Mouse (Mus musculus): Measurements from ENCODE around the gene Abr. TPM values are rescaled to one million over a fixed set of nuclear protein-coding genes. Genes with fewer than 3 reads are reported as not detected.

Abr gene
- polyA plus RNA-seq, 1 experiment from 2014 or later: 93.5 TPM

DNA sequence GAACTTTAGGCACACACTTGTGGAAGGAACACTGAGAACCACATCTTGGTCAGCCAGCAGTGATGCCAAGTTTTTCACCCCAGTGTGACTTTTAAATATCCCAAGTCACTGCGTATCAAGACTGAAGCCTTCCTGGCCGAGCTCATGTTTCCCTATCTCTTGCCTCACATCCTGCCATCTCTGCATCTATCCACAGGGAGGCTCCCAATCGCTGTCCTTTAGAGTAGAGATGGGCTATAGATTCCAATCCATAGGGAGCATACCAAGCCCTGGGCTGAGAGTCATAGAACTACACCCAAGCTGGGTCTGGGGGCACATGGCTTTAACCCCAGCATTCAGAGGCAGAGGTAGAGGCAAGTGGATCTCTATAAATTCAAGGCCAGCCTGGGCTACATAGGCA is 162.6 kb downstream of the Abr start:
- H3K9ac ChIP-seq (replicated peaks): no peak overlapping the region
- no peak for ATAC-seq
- H3K9me3 ChIP-seq: no peaks in the 10 kb centered on the region
- WGBS: 74% methylated on average over 3 of the region's 3 CpGs
- no peaks in the 10 kb centered on the region for H3K27me3 ChIP-seq
- peaks cover 87% of the 10 kb centered on the region for H3K36me3 ChIP-seq
- no peak overlapping the region for H3K27ac ChIP-seq
- peaks cover 25% of the 10 kb centered on the region for H3K4me1 ChIP-seq (replicated peaks)
- H3K4me2 ChIP-seq (replicated peaks): no peak overlapping the region
- H3K4me3 ChIP-seq (replicated peaks): no peak overlapping the region

DNA sequence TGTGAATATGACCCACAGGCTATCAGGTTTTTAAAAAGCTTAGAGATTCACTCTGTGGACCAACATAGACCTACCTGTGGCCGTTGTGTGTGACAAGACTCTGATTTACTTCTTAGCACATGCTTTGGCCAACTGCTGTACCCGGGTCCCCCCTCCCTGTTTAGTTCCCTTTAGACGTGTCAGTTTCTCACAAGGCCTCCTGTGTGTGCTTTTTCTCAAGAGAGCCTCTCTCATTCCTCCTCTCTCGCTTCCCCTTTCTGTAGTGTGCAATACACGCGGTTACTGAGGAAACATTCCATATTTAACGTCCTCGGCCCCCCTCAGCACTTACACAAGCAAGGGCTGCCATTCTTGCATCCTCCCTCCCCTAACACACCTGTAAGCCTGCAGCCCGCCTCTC is 163.4 kb downstream of the Abr start:
- Histone ChIP-seq H3K36me3 (peaks cover 88% of the 10 kb centered on the region), H3K9me3 (no peaks in the 10 kb centered on the region), H3K27ac (no peak overlapping the region), H3K4me1 (replicated peaks) (peaks cover 17% of the 10 kb centered on the region), H3K9ac (replicated peaks) (no peak overlapping the region), H3K4me2 (replicated peaks) (no peak overlapping the region), H3K4me3 (replicated peaks) (no peak overlapping the region), H3K27me3 (no peaks in the 10 kb centered on the region)
- WGBS: 84% methylated on average over 9 of the region's 9 CpGs
- ATAC-seq: no peak

GRCm38 (mm10) chr11:76456897-76457296 is 165.2 kb downstream of the Abr start:
- Histone ChIP-seq H3K9me3 (no peaks in the 10 kb centered on the region), H3K27ac (peak overlapping the region; percentile 67), H3K27me3 (no peaks in the 10 kb centered on the region), H3K4me3 (replicated peaks) (no peak overlapping the region), H3K4me2 (replicated peaks) (no peak overlapping the region), H3K36me3 (peaks cover 83% of the 10 kb centered on the region), H3K4me1 (replicated peaks) (peaks cover 8% of the 10 kb centered on the region; the same call in 1 of the 2 replicates), H3K9ac (replicated peaks) (no peak overlapping the region; the same call in 1 of the 2 replicates)
- WGBS: 71% methylated on average over 10 of the region's 10 CpGs
- no peak for ATAC-seq

GRCm38 (mm10) chr11:76456233-76456632 is 165.9 kb downstream of the Abr start:
- no peak overlapping the region for H3K4me2 ChIP-seq (replicated peaks)
- peak overlapping the region; percentile 67; the same call in 1 of the 2 replicates for H3K27ac ChIP-seq
- WGBS: 10% methylated on average over 6 of the region's 6 CpGs
- H3K4me3 ChIP-seq (replicated peaks): no peak overlapping the region
- peaks cover 83% of the 10 kb centered on the region for H3K36me3 ChIP-seq
- peaks cover 11% of the 10 kb centered on the region for H3K4me1 ChIP-seq (replicated peaks)
- ATAC-seq: peak; percentile 82
- no peak overlapping the region; the same call in 1 of the 2 replicates for H3K9ac ChIP-seq (replicated peaks)
- H3K9me3 ChIP-seq: no peaks in the 10 kb centered on the region
- H3K27me3 ChIP-seq: no peaks in the 10 kb centered on the region

GRCm38 (mm10) chr11:76454492-76454891 is 167.6 kb downstream of the Abr start:
- WGBS: 52% methylated on average over 5 of the region's 5 CpGs
- Histone ChIP-seq H3K27me3 (no peaks in the 10 kb centered on the region), H3K27ac (no peak overlapping the region), H3K9me3 (no peaks in the 10 kb centered on the region), H3K4me3 (replicated peaks) (no peak overlapping the region), H3K4me1 (replicated peaks) (peaks cover 28% of the 10 kb centered on the region), H3K9ac (replicated peaks) (no peak overlapping the region), H3K36me3 (peaks cover 79% of the 10 kb centered on the region), H3K4me2 (replicated peaks) (no peak overlapping the region)
- ATAC-seq: peak; percentile 57

DNA sequence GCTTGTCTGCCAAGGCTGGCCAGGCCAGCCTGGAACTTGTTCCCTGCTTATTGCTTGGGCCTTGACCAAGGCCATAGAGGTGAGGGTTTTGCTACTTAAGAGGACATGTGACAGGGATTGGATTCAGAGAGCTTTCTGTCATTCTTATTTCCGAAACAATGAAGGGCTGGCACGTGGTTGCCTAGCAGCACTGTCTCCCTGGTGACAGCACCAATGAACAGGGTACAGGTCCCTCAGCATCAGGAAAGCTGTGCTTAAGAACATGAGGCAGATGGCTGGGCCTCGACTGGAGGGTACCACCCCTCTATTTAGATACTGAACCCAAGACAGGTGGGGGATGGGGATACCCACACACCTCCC is 171.9 kb downstream of the Abr start:
- no peaks in the 10 kb centered on the region for H3K27me3 ChIP-seq
- no peaks in the 10 kb centered on the region for H3K9me3 ChIP-seq
- peak overlapping the region; percentile 93 for H3K27ac ChIP-seq
- 4% methylated on average over 3 of the region's 3 CpGs for WGBS
- H3K4me3 ChIP-seq (replicated peaks): no peak overlapping the region
- H3K9ac ChIP-seq (replicated peaks): peak overlapping the region; percentile 60
- H3K36me3 ChIP-seq: peaks cover 74% of the 10 kb centered on the region
- peak; percentile 83 for ATAC-seq
- peaks cover 63% of the 10 kb centered on the region for H3K4me1 ChIP-seq (replicated peaks)
- peak overlapping the region; percentile 28; the same call in 1 of the 2 replicates for H3K4me2 ChIP-seq (replicated peaks)

GRCm38 (mm10) chr11:76449520-76450201 is 172.5 kb downstream of the Abr start:
- H3K9me3 ChIP-seq: no peaks in the 10 kb centered on the region
- WGBS: 21% methylated on average over 15 of the region's 15 CpGs
- H3K27me3 ChIP-seq: no peaks in the 10 kb centered on the region
- H3K4me3 ChIP-seq (replicated peaks): no peak overlapping the region
- peak overlapping the region; percentile 28; the same call in 1 of the 2 replicates for H3K4me2 ChIP-seq (replicated peaks)
- H3K27ac ChIP-seq: peak overlapping the region; percentile 93
- ATAC-seq: peak; percentile 61
- H3K36me3 ChIP-seq: peaks cover 74% of the 10 kb centered on the region
- H3K9ac ChIP-seq (replicated peaks): peak overlapping the region; percentile 60
- peaks cover 64% of the 10 kb centered on the region for H3K4me1 ChIP-seq (replicated peaks)

DNA sequence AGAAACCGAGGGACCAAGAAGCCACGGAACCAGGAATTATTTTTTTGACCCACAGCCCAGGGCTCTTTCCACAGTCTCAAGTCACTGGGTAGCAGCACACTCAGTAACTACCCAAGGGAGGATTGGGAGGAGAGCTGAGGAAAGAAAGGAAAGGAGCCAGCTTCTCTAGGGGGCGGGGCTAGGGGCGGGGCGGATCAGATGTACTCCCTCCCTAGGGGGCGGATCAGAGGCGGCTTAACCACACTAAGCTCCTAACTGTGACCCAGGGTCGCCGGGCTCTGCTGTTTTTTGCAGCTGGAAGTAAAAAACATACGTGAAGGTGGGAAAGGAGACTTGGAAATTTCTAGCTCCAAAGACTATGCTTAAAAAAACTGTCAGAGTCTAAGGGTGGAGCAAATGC is 175.9 kb downstream of the Abr start:
- Histone ChIP-seq H3K4me1 (replicated peaks) (peaks cover 75% of the 10 kb centered on the region), H3K36me3 (peaks cover 65% of the 10 kb centered on the region), H3K27me3 (no peaks in the 10 kb centered on the region), H3K27ac (no peak overlapping the region), H3K9me3 (no peaks in the 10 kb centered on the region), H3K9ac (replicated peaks) (no peak overlapping the region), H3K4me3 (replicated peaks) (no peak overlapping the region), H3K4me2 (replicated peaks) (no peak overlapping the region)
- WGBS: 4% methylated on average over 10 of the region's 10 CpGs
- ATAC-seq: no peak

- no peak overlapping the region for H3K4me3 ChIP-seq (replicated peaks)
- WGBS: 20% methylated on average over 8 of the region's 8 CpGs
- 0 out of 2 replicates have a peak overlapping the region, but pooled peaks have one; percentile 41 for H3K27ac ChIP-seq
- no peak overlapping the region for H3K4me2 ChIP-seq (replicated peaks)
- no peaks in the 10 kb centered on the region for H3K27me3 ChIP-seq
- no peaks in the 10 kb centered on the region for H3K9me3 ChIP-seq
- H3K9ac ChIP-seq (replicated peaks): no peak overlapping the region
- ATAC-seq: no peak
- H3K36me3 ChIP-seq: peaks cover 62% of the 10 kb centered on the region
- H3K4me1 ChIP-seq (replicated peaks): peaks cover 75% of the 10 kb centered on the region
Observed at GRCm38 (mm10) chr11:76445459-76445858, 176.7 kb downstream of the Abr start.

DNA sequence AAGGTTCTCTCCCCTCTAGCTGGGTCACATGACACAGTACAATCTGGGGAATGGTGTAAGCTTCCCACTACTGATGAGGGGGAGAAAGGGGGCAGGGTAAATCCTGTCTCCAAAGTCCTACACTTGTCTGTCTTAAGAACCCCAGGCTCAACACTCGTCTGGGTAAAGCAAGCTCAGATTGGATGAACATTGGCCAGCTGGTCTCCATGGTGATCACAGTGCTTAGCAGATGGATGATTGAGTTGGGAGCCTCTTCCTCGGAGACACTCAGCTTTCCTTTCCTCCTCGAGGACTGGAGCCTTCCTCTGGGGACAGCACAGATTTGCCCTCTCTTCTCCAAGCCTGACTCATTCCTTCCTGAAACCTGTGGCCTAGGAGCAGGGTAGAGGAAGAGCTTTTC is 182.4 kb downstream of the Abr start:
- peaks cover 59% of the 10 kb centered on the region for H3K4me1 ChIP-seq (replicated peaks)
- H3K9ac ChIP-seq (replicated peaks): no peak overlapping the region
- no peak for ATAC-seq
- 0 out of 2 replicates have a peak overlapping the region, but pooled peaks have one; percentile 39 for H3K27ac ChIP-seq
- no peak overlapping the region for H3K4me2 ChIP-seq (replicated peaks)
- H3K4me3 ChIP-seq (replicated peaks): no peak overlapping the region
- peaks cover 54% of the 10 kb centered on the region for H3K36me3 ChIP-seq
- H3K27me3 ChIP-seq: no peaks in the 10 kb centered on the region; the same call in 1 of the 2 replicates
- 2% methylated on average over 3 of the region's 3 CpGs for WGBS
- H3K9me3 ChIP-seq: no peaks in the 10 kb centered on the region

GRCm38 (mm10) chr11:76436864-76437437 is 185.2 kb downstream of the Abr start:
- Histone ChIP-seq H3K27me3 (no peaks in the 10 kb centered on the region; the same call in 1 of the 2 replicates), H3K4me3 (replicated peaks) (peak overlapping the region; percentile 19), H3K9ac (replicated peaks) (peak overlapping the region; percentile 33), H3K36me3 (peaks cover 59% of the 10 kb centered on the region), H3K4me1 (replicated peaks) (peaks cover 51% of the 10 kb centered on the region), H3K27ac (peak overlapping the region; percentile 61), H3K9me3 (no peaks in the 10 kb centered on the region), H3K4me2 (replicated peaks) (peak overlapping the region; percentile 49)
- WGBS: 6% methylated on average over 28 of the region's 28 CpGs
- peak; percentile 70 for ATAC-seq

DNA sequence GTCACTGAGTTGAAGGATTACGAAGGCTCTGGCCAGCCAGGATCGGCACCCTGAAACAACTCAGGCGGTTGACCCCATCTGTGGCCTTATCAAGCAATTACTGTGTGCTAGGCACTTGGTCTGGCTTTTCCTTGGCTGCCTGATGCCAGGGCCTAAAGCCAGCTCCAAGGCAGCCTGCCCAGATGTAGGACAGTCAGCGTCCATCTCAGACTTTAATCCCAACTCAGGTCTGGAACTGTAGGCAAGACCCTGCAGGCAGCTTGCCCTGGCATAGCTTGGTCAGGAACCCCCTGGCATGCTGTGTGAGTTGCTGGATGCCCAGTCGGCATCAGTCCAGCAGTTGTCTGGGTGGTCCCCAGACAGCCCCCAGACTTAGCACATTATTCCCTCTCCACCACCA is 186.1 kb downstream of the Abr start:
- Histone ChIP-seq H3K27me3 (no peaks in the 10 kb centered on the region; the same call in 1 of the 2 replicates), H3K9ac (replicated peaks) (no peak overlapping the region), H3K4me3 (replicated peaks) (no peak overlapping the region), H3K4me2 (replicated peaks) (no peak overlapping the region), H3K27ac (no peak overlapping the region), H3K9me3 (no peaks in the 10 kb centered on the region), H3K36me3 (peaks cover 60% of the 10 kb centered on the region), H3K4me1 (replicated peaks) (peaks cover 43% of the 10 kb centered on the region)
- no peak for ATAC-seq
- 85% methylated on average over 5 of the region's 5 CpGs for WGBS
